Mouse (Mus musculus) brain, embryonic 14.5 days (tissue): ENCODE measurements at regions not wholly inside any gene's neighbourhood (a gene's known extent, or its start where the extent isn't known, plus 50 kb on each side); places are given as distances from the start of the nearest gene placed in this dataset.
"Not testable (repeated sequence)": the region's sequence is repeated elsewhere in the genome, so short reads cannot be mapped to it uniquely, and the experiment has no call there.

Source experiments
- CTCF ChIP-seq: fragments of 200-500 bp; IDR thresholded peaks from 2 replicates; pipeline ENCODE4 v1.5.1; 2012; ENCODE audit warnings: inconsistent platforms, mild to moderate bottlenecking, moderate library complexity, borderline replicate concordance; ENCODE audit not compliant: insufficient read depth, insufficient read length; ENCODE audit errors: extremely low read depth
- POLR2A ChIP-seq: fragments of 200-500 bp; IDR thresholded peaks from 2 replicates; pipeline ENCODE4 v1.6.1; 2012; ENCODE audit warnings: mild to moderate bottlenecking, inconsistent platforms, borderline replicate concordance; ENCODE audit not compliant: poor library complexity, insufficient read depth, insufficient read length, severe bottlenecking; ENCODE audit errors: extremely low read depth

GRCm38 (mm10) chr5:3166496-3166895, 174.8 kb upstream of the Cdk6 start:
- TF ChIP-seq CTCF, POLR2A: not testable (repeated sequence)
